Mouse (Mus musculus): Measurements from ENCODE around the gene Faap20. TPM values are rescaled to one million over a fixed set of nuclear protein-coding genes. Genes with fewer than 3 reads are reported as not detected.
A peak's percentile ranks its signal among the peaks of the same experiment; 100 is the strongest.

The Faap20 gene
- polyA plus RNA-seq, 1 experiment = 37.5 TPM

- TF ChIP-seq CTCF (IDR thresholded peaks at IDR 0.05; ENCODE audit: extremely low read depth, insufficient read depth, low read length) = no peak
- TF ChIP-seq POLR2A (IDR thresholded peaks at IDR 0.05; ENCODE audit: extremely low read depth, insufficient read depth, low read length) = no peak
- H3K4me3 ChIP-seq (ENCODE audit: insufficient read depth, low read length) = no peak overlapping the region
- H3K4me1 ChIP-seq (ENCODE audit: control insufficient read depth, insufficient read depth, low read length) = peaks cover 2% of the 10 kb centered on the region
- no peak overlapping the region for H3K27ac ChIP-seq (ENCODE audit: insufficient read depth, low read length)
Measured at GRCm38 (mm10) chr4:155290045-155290444, 40.4 kb downstream of the Faap20 start.

- no peak overlapping the region for H3K4me3 ChIP-seq (ENCODE audit: insufficient read depth, low read length)
- peaks cover 4% of the 10 kb centered on the region for H3K4me1 ChIP-seq (ENCODE audit: control insufficient read depth, insufficient read depth, low read length)
- TF ChIP-seq POLR2A (IDR thresholded peaks at IDR 0.05; ENCODE audit: extremely low read depth, insufficient read depth, low read length) (no peak), CTCF (IDR thresholded peaks at IDR 0.05; ENCODE audit: extremely low read depth, insufficient read depth, low read length) (no peak)
- H3K27ac ChIP-seq (ENCODE audit: insufficient read depth, low read length) = no peak overlapping the region
Measured at GRCm38 (mm10) chr4:155292863-155293262, 43.3 kb downstream of the Faap20 start.

- H3K27ac ChIP-seq (ENCODE audit: insufficient read depth, low read length) = peak overlapping the region; percentile 11; the same call in 1 of the 2 replicates
- TF ChIP-seq CTCF (IDR thresholded peaks at IDR 0.05; ENCODE audit: extremely low read depth, insufficient read depth, low read length) (no peak), POLR2A (IDR thresholded peaks at IDR 0.05; ENCODE audit: extremely low read depth, insufficient read depth, low read length) (no peak)
- H3K4me3 ChIP-seq (ENCODE audit: insufficient read depth, low read length) = no peak overlapping the region
- peaks cover 5% of the 10 kb centered on the region for H3K4me1 ChIP-seq (ENCODE audit: control insufficient read depth, insufficient read depth, low read length)
Measured at GRCm38 (mm10) chr4:155294381-155294780, 44.8 kb downstream of the Faap20 start.

- Histone ChIP-seq H3K4me1 (ENCODE audit: control insufficient read depth, insufficient read depth, low read length) (peaks cover 5% of the 10 kb centered on the region), H3K27ac (ENCODE audit: insufficient read depth, low read length) (peak overlapping the region; percentile 20; the same call in 1 of the 2 replicates), H3K4me3 (ENCODE audit: insufficient read depth, low read length) (no peak overlapping the region)
- TF ChIP-seq POLR2A (IDR thresholded peaks at IDR 0.05; ENCODE audit: extremely low read depth, insufficient read depth, low read length) (no peak), CTCF (IDR thresholded peaks at IDR 0.05; ENCODE audit: extremely low read depth, insufficient read depth, low read length) (no peak)
Measured at GRCm38 (mm10) chr4:155295026-155295590, 45.5 kb downstream of the Faap20 start.

GRCm38 (mm10) chr4:155295996-155296395, 46.4 kb downstream of the Faap20 start:
- Histone ChIP-seq H3K27ac (ENCODE audit: insufficient read depth, low read length) (no peak overlapping the region), H3K4me1 (ENCODE audit: control insufficient read depth, insufficient read depth, low read length) (peaks cover 10% of the 10 kb centered on the region)
- TF ChIP-seq CTCF (IDR thresholded peaks at IDR 0.05; ENCODE audit: extremely low read depth, insufficient read depth, low read length) (peak; percentile 38), POLR2A (IDR thresholded peaks at IDR 0.05; ENCODE audit: extremely low read depth, insufficient read depth, low read length) (no peak)

GRCm38 (mm10) chr4:155297057-155297456, 47.5 kb downstream of the Faap20 start:
- no peak overlapping the region for H3K4me3 ChIP-seq (ENCODE audit: insufficient read depth, low read length)
- TF ChIP-seq CTCF (IDR thresholded peaks at IDR 0.05; ENCODE audit: extremely low read depth, insufficient read depth, low read length) = peak; percentile 21; the same call in 1 of the 2 replicates
- no peak for TF ChIP-seq POLR2A (IDR thresholded peaks at IDR 0.05; ENCODE audit: extremely low read depth, insufficient read depth, low read length)
- no peak overlapping the region for H3K27ac ChIP-seq (ENCODE audit: insufficient read depth, low read length)
- peaks cover 18% of the 10 kb centered on the region for H3K4me1 ChIP-seq (ENCODE audit: control insufficient read depth, insufficient read depth, low read length)

More at GRCm38 (mm10) chr4:155295996-155296395, 46.4 kb downstream of the Faap20 start:
- no peak overlapping the region for H3K4me3 ChIP-seq (ENCODE audit: insufficient read depth, low read length)

- Histone ChIP-seq H3K4me3 (ENCODE audit: insufficient read depth, low read length) (no peak overlapping the region), H3K27ac (ENCODE audit: insufficient read depth, low read length) (no peak overlapping the region), H3K4me1 (ENCODE audit: control insufficient read depth, insufficient read depth, low read length) (peaks cover 28% of the 10 kb centered on the region)
- TF ChIP-seq CTCF (IDR thresholded peaks at IDR 0.05; ENCODE audit: extremely low read depth, insufficient read depth, low read length) (no peak), POLR2A (IDR thresholded peaks at IDR 0.05; ENCODE audit: extremely low read depth, insufficient read depth, low read length) (no peak)
Measured at GRCm38 (mm10) chr4:155298826-155299225, 49.2 kb downstream of the Faap20 start.

- TF ChIP-seq POLR2A (IDR thresholded peaks at IDR 0.05; ENCODE audit: extremely low read depth, insufficient read depth, low read length) (no peak), CTCF (IDR thresholded peaks at IDR 0.05; ENCODE audit: extremely low read depth, insufficient read depth, low read length) (no peak)
- no peak overlapping the region for H3K4me3 ChIP-seq (ENCODE audit: insufficient read depth, low read length)
- peaks cover 38% of the 10 kb centered on the region for H3K4me1 ChIP-seq (ENCODE audit: control insufficient read depth, insufficient read depth, low read length)
- H3K27ac ChIP-seq (ENCODE audit: insufficient read depth, low read length) = no peak overlapping the region
Measured at GRCm38 (mm10) chr4:155300421-155301097, 51.0 kb downstream of the Faap20 start.

- Histone ChIP-seq H3K4me3 (ENCODE audit: insufficient read depth, low read length) (no peak overlapping the region), H3K27ac (ENCODE audit: insufficient read depth, low read length) (peak overlapping the region; percentile 75; the same call in 1 of the 2 replicates), H3K4me1 (ENCODE audit: control insufficient read depth, insufficient read depth, low read length) (peaks cover 41% of the 10 kb centered on the region)
- TF ChIP-seq CTCF (IDR thresholded peaks at IDR 0.05; ENCODE audit: extremely low read depth, insufficient read depth, low read length) (no peak), POLR2A (IDR thresholded peaks at IDR 0.05; ENCODE audit: extremely low read depth, insufficient read depth, low read length) (no peak)
Measured at GRCm38 (mm10) chr4:155301098-155301447, 51.5 kb downstream of the Faap20 start.

- peaks cover 46% of the 10 kb centered on the region for H3K4me1 ChIP-seq (ENCODE audit: control insufficient read depth, insufficient read depth, low read length)
- no peak overlapping the region for H3K4me3 ChIP-seq (ENCODE audit: insufficient read depth, low read length)
- TF ChIP-seq POLR2A (IDR thresholded peaks at IDR 0.05; ENCODE audit: extremely low read depth, insufficient read depth, low read length) (0 out of 2 replicates have a peak, but pooled peaks have one; percentile 15), CTCF (IDR thresholded peaks at IDR 0.05; ENCODE audit: extremely low read depth, insufficient read depth, low read length) (no peak)
- H3K27ac ChIP-seq (ENCODE audit: insufficient read depth, low read length) = peak overlapping the region; percentile 75
Measured at GRCm38 (mm10) chr4:155301965-155302364, 52.4 kb downstream of the Faap20 start.

All from cortical plate, adult 2 months (tissue).